Mouse (Mus musculus) liver, embryonic 12.5 days (tissue): ENCODE measurements around the gene Foxp1. TPM values are rescaled to one million over a fixed set of nuclear protein-coding genes. Genes with fewer than 3 reads are reported as not detected.

Experiments used
- ATAC-seq: fragments of 200-750 bp; cut with Nextera tagmentation; 2 replicates; pipeline ENCODE4 v1.8.0; 2017; ENCODE audit warnings: moderate number of reproducible peaks, mild to moderate bottlenecking, moderate library complexity
- H3K27ac ChIP-seq: fragments of 300-500 bp; sonication (generic); 2 replicates; pipeline ENCODE4 v1.5.1; 2016; ENCODE audit warnings: mild to moderate bottlenecking
- H3K27me3 ChIP-seq: fragments of 300-500 bp; sonication (generic); replicated peaks from 2 replicates; pipeline ENCODE4 v1.6.1; 2016; ENCODE audit warnings: mild to moderate bottlenecking, moderate library complexity
- H3K36me3 ChIP-seq: fragments of 300-500 bp; sonication (generic); 2 replicates; pipeline ENCODE4 v1.6.1; 2016; ENCODE audit warnings: mild to moderate bottlenecking, moderate library complexity
- H3K4me1 ChIP-seq: fragments of 300-500 bp; sonication (generic); 2 replicates; pipeline ENCODE4 v1.6.1; 2016
- H3K4me2 ChIP-seq: fragments of 300-500 bp; sonication (generic); 2 replicates; pipeline ENCODE4 v1.6.1; 2016; ENCODE audit warnings: mild to moderate bottlenecking, moderate library complexity
- H3K4me3 ChIP-seq: fragments of 300-500 bp; sonication (generic); 2 replicates; pipeline ENCODE4 v1.5.1; 2016; ENCODE audit warnings: mild to moderate bottlenecking, moderate library complexity
- H3K9ac ChIP-seq: fragments of 300-500 bp; sonication (generic); 2 replicates; pipeline ENCODE4 v1.6.1; 2016; ENCODE audit warnings: mild to moderate bottlenecking, moderate library complexity
- H3K9me3 ChIP-seq: fragments of 300-500 bp; sonication (generic); replicated peaks from 2 replicates; pipeline ENCODE4 v1.6.1; 2016; ENCODE audit warnings: mild to moderate bottlenecking, moderate library complexity
- WGBS: fragments of 180-500 bp; shearing (Covaris S2); methylation state at CpG from one replicate; pipeline ENCODE4 v1.1.7; 2016; ENCODE audit not compliant: insufficient replicate concordance; 5-methylcytosine and 5-hydroxymethylcytosine counted together
- polyA plus RNA-seq: library from polyadenylated mRNA; unstranded; fragments of >200 nt; fragmentation: Nextera tagmentation; extraction: Ambion mirVana; gene quantifications from 2 replicates; pipeline ENCODE4 v1.2.1, GENCODE M21; 2016

The Foxp1 gene
- polyA plus RNA-seq, 1 experiment from 2014 or later, result 25.5 TPM

GRCm38 (mm10) chr6:99431941-99432340 lies 90.6 kb downstream of the Foxp1 start:
- Histone ChIP-seq H3K9ac (no peak overlapping the region), H3K4me2 (no peak overlapping the region), H3K27me3 (no peaks in the 10 kb centered on the region), H3K4me3 (no peak overlapping the region), H3K27ac (no peak overlapping the region), H3K36me3 (peaks cover 19% of the 10 kb centered on the region; the same call in 1 of the 2 replicates), H3K4me1 (no peaks in the 10 kb centered on the region), H3K9me3 (no peaks in the 10 kb centered on the region)
- WGBS, result 56% methylated on average over 4 of the region's 4 CpGs
- ATAC-seq, result no peak

GRCm38 (mm10) chr6:99430560-99430959 lies 92.0 kb downstream of the Foxp1 start:
- H3K4me1 ChIP-seq, result no peaks in the 10 kb centered on the region
- peaks cover 19% of the 10 kb centered on the region; the same call in 1 of the 2 replicates for H3K36me3 ChIP-seq
- no peaks in the 10 kb centered on the region for H3K27me3 ChIP-seq
- H3K9me3 ChIP-seq, result no peaks in the 10 kb centered on the region
- ATAC-seq, result no peak
- H3K27ac ChIP-seq, result no peak overlapping the region
- 89% methylated on average over 14 of the region's 14 CpGs for WGBS
- no peak overlapping the region for H3K4me3 ChIP-seq
- no peak overlapping the region for H3K4me2 ChIP-seq
- no peak overlapping the region for H3K9ac ChIP-seq

GRCm38 (mm10) chr6:99429378-99430131 lies 93.0 kb downstream of the Foxp1 start:
- Histone ChIP-seq H3K4me3 (no peak overlapping the region), H3K36me3 (peaks cover 12% of the 10 kb centered on the region; the same call in 1 of the 2 replicates), H3K9ac (no peak overlapping the region), H3K9me3 (no peaks in the 10 kb centered on the region), H3K4me1 (no peaks in the 10 kb centered on the region), H3K4me2 (no peak overlapping the region), H3K27ac (no peak overlapping the region), H3K27me3 (no peaks in the 10 kb centered on the region)
- no peak for ATAC-seq
- WGBS, result 76% methylated on average over 16 of the region's 16 CpGs

GRCm38 (mm10) chr6:99428961-99429360 lies 93.6 kb downstream of the Foxp1 start:
- Histone ChIP-seq H3K9me3 (no peaks in the 10 kb centered on the region), H3K27ac (no peak overlapping the region), H3K9ac (no peak overlapping the region), H3K4me3 (no peak overlapping the region), H3K36me3 (peaks cover 6% of the 10 kb centered on the region; the same call in 1 of the 2 replicates), H3K27me3 (no peaks in the 10 kb centered on the region), H3K4me2 (no peak overlapping the region), H3K4me1 (no peaks in the 10 kb centered on the region)
- ATAC-seq, result no peak
- 30% methylated on average over 2 of the region's 2 CpGs for WGBS

GRCm38 (mm10) chr6:99427301-99427700 lies 95.2 kb downstream of the Foxp1 start:
- Histone ChIP-seq H3K27ac (no peak overlapping the region), H3K4me3 (no peak overlapping the region), H3K4me1 (no peaks in the 10 kb centered on the region), H3K27me3 (no peaks in the 10 kb centered on the region), H3K36me3 (peaks cover 4% of the 10 kb centered on the region; the same call in 1 of the 2 replicates), H3K9me3 (no peaks in the 10 kb centered on the region), H3K4me2 (no peak overlapping the region), H3K9ac (no peak overlapping the region)
- 80% methylated on average over 4 of the region's 4 CpGs for WGBS
- ATAC-seq, result no peak

- H3K27me3 ChIP-seq, result no peaks in the 10 kb centered on the region
- no peaks in the 10 kb centered on the region for H3K9me3 ChIP-seq
- H3K27ac ChIP-seq, result no peak overlapping the region
- H3K9ac ChIP-seq, result no peak overlapping the region
- H3K4me3 ChIP-seq, result no peak overlapping the region
- H3K4me1 ChIP-seq, result no peaks in the 10 kb centered on the region
- 0 out of 2 replicates have a peak, but pooled peaks cover 4% of the 10 kb centered on the region for H3K36me3 ChIP-seq
- WGBS, result 56% methylated on average over 3 of the region's 3 CpGs
- no peak overlapping the region for H3K4me2 ChIP-seq
- ATAC-seq, result no peak
Observed at GRCm38 (mm10) chr6:99425044-99425443, 97.5 kb downstream of the Foxp1 start.

GRCm38 (mm10) chr6:99420666-99421065 lies 101.9 kb downstream of the Foxp1 start:
- 76% methylated on average over 8 of the region's 8 CpGs for WGBS
- no peak overlapping the region for H3K9ac ChIP-seq
- no peaks in the 10 kb centered on the region for H3K9me3 ChIP-seq
- H3K4me2 ChIP-seq, result no peak overlapping the region
- H3K4me1 ChIP-seq, result no peaks in the 10 kb centered on the region
- no peak for ATAC-seq
- H3K36me3 ChIP-seq, result no peaks in the 10 kb centered on the region
- H3K4me3 ChIP-seq, result no peak overlapping the region
- H3K27ac ChIP-seq, result no peak overlapping the region
- H3K27me3 ChIP-seq, result no peaks in the 10 kb centered on the region

- no peak for ATAC-seq
- no peak overlapping the region for H3K9ac ChIP-seq
- H3K4me1 ChIP-seq, result no peaks in the 10 kb centered on the region
- H3K36me3 ChIP-seq, result no peaks in the 10 kb centered on the region
- H3K4me3 ChIP-seq, result no peak overlapping the region
- H3K27me3 ChIP-seq, result no peaks in the 10 kb centered on the region
- no peak overlapping the region for H3K4me2 ChIP-seq
- H3K9me3 ChIP-seq, result no peaks in the 10 kb centered on the region
- 78% methylated on average over 6 of the region's 6 CpGs for WGBS
- no peak overlapping the region for H3K27ac ChIP-seq
Observed at GRCm38 (mm10) chr6:99412598-99412997, 109.9 kb downstream of the Foxp1 start.

- H3K4me1 ChIP-seq, result no peaks in the 10 kb centered on the region
- H3K4me2 ChIP-seq, result no peak overlapping the region
- H3K9me3 ChIP-seq, result no peaks in the 10 kb centered on the region
- no peaks in the 10 kb centered on the region for H3K36me3 ChIP-seq
- H3K27ac ChIP-seq, result no peak overlapping the region
- ATAC-seq, result no peak
- 68% methylated on average over 5 of the region's 5 CpGs for WGBS
- H3K9ac ChIP-seq, result no peak overlapping the region
- H3K27me3 ChIP-seq, result no peaks in the 10 kb centered on the region
- H3K4me3 ChIP-seq, result no peak overlapping the region
Observed at GRCm38 (mm10) chr6:99409602-99410001, 112.9 kb downstream of the Foxp1 start.

GRCm38 (mm10) chr6:99408880-99409279 lies 113.6 kb downstream of the Foxp1 start:
- Histone ChIP-seq H3K36me3 (no peaks in the 10 kb centered on the region), H3K27ac (no peak overlapping the region), H3K9ac (no peak overlapping the region), H3K4me1 (no peaks in the 10 kb centered on the region), H3K27me3 (no peaks in the 10 kb centered on the region), H3K4me3 (no peak overlapping the region), H3K9me3 (no peaks in the 10 kb centered on the region), H3K4me2 (no peak overlapping the region)
- no peak for ATAC-seq
- WGBS, result 81% methylated on average over 4 of the region's 4 CpGs

GRCm38 (mm10) chr6:99403755-99404390 lies 118.6 kb downstream of the Foxp1 start:
- 75% methylated on average over 6 of the region's 6 CpGs for WGBS
- no peak for ATAC-seq
- no peaks in the 10 kb centered on the region for H3K27me3 ChIP-seq
- no peak overlapping the region for H3K4me3 ChIP-seq
- no peak overlapping the region for H3K9ac ChIP-seq
- H3K27ac ChIP-seq, result no peak overlapping the region
- H3K36me3 ChIP-seq, result no peaks in the 10 kb centered on the region
- peaks cover 20% of the 10 kb centered on the region for H3K4me1 ChIP-seq
- no peak overlapping the region for H3K4me2 ChIP-seq
- H3K9me3 ChIP-seq, result no peaks in the 10 kb centered on the region

- Histone ChIP-seq H3K36me3 (no peaks in the 10 kb centered on the region; the same call in none of the 2 replicates), H3K4me1 (peaks cover 20% of the 10 kb centered on the region), H3K4me2 (no peak overlapping the region), H3K27me3 (no peaks in the 10 kb centered on the region), H3K9ac (no peak overlapping the region), H3K27ac (no peak overlapping the region), H3K9me3 (no peaks in the 10 kb centered on the region), H3K4me3 (no peak overlapping the region)
- ATAC-seq, result no peak
- WGBS, result 61% methylated on average over 9 of the region's 9 CpGs
Observed at GRCm38 (mm10) chr6:99402941-99403340, 119.6 kb downstream of the Foxp1 start.
